In genomic region chr17:3218916-3219315, GRCm38 (mm10) we compare ENCODE assay signal across 9 mouse cellular contexts.
DNase-seq lines count a peak whose midpoint lies in the region; ATAC-seq lines count a peak whose summit lies in the region.
"Had no signal": no experiment of that assay in that cellular context is flagged by ENCODE, and none has a peak within 500 bp of the region (broad histone marks: within the 10 kb centered on the region; RNA-seq: fewer than 3 reads in every experiment).

No protein-coding gene starts in this region.

- H3K36me3 ChIP-seq in kidney, embryonic 16.5 days (ENCODE audit: insufficient read depth, low read length): peaks cover 9% of the 10 kb centered on the region; the same call in 1 of the 2 replicates

- intact Hi-C loops in left cerebral cortex, postnatal 4 days (cut with DNase I): no loop called here

- peaks cover 14% of the 10 kb centered on the region for H3K4me1 ChIP-seq in kidney, embryonic 16.5 days (ENCODE audit: insufficient read depth, low read length)

- no peak overlapping the region for H3K4me2 ChIP-seq in kidney, embryonic 16.5 days (replicated peaks; ENCODE audit: low read depth, low read length)
- H3K4me2 ChIP-seq: hindbrain, embryonic 14.5 days; liver, embryonic 11.5 days had no signal

- 0 out of 2 replicates have a peak, but pooled peaks have one; percentile 56 for ATAC-seq in kidney, embryonic 16.5 days (ENCODE audit: low FRiP score, low TSS enrichment)

- no peak overlapping the region for H3K27ac ChIP-seq in kidney, embryonic 16.5 days (ENCODE audit: low read length)
- H3K27ac ChIP-seq: hindbrain, embryonic 14.5 days had no signal

- peak; percentile 34 to 54 for DNase-seq in left cerebral cortex, adult 18-20 months (ENCODE audit: low spot score in 2 of 2)
- no peak for DNase-seq in left cerebral cortex, postnatal 4 days
- DNase-seq in kidney, adult 11 months: peak; percentile 21
- peak; percentile 44 for DNase-seq in retina, postnatal 1 day
- DNase-seq in embryo, embryonic 11 days: no peak
- no peak for DNase-seq in ovary, postnatal 36 days (ENCODE audit: low spot score)

- WGBS in kidney, embryonic 16.5 days: 50% methylated on average over 5 of the region's 5 CpGs

- H3K9me3 ChIP-seq in kidney, embryonic 16.5 days (ENCODE audit: low read length): no peaks in the 10 kb centered on the region

- H3K4me3 ChIP-seq in kidney, embryonic 16.5 days (ENCODE audit: low read length): no peak overlapping the region

- no peak overlapping the region for H3K9ac ChIP-seq in kidney, embryonic 16.5 days (replicated peaks; ENCODE audit: low read length)
- H3K9ac ChIP-seq: hindbrain, embryonic 14.5 days had no signal

- H3K27me3 ChIP-seq in kidney, embryonic 16.5 days (ENCODE audit: insufficient read depth, low read length): no peaks in the 10 kb centered on the region

Comparison
In these comparisons a context has a peak if more than half of its experiments do, and no peak if none do; other contexts are left out.
1. DNase-seq: peak in left cerebral cortex, adult 18-20 months (2 of 2), kidney, adult 11 months (single experiment) and retina, postnatal 1 day (single experiment); none in left cerebral cortex, postnatal 4 days (single experiment), embryo, embryonic 11 days (single experiment) and ovary, postnatal 36 days (single experiment).